Mouse (Mus musculus): ENCODE results near the gene Ccdc106.
"Not testable (repeated sequence)": the region's sequence is repeated elsewhere in the genome, so short reads cannot be mapped to it uniquely, and the experiment has no call there.

The Ccdc106 gene

GRCm38 (mm10) chr7:5051193-5052192, 31.1 kb downstream of the Ccdc106 start, which contains the start of gene Zfp580:
Gene Zfp580 (plus strand): TSS chr7:5051538.
- peak; percentile 56 for DNase-seq (ENCODE audit: low read depth, low spot score)

DNA sequence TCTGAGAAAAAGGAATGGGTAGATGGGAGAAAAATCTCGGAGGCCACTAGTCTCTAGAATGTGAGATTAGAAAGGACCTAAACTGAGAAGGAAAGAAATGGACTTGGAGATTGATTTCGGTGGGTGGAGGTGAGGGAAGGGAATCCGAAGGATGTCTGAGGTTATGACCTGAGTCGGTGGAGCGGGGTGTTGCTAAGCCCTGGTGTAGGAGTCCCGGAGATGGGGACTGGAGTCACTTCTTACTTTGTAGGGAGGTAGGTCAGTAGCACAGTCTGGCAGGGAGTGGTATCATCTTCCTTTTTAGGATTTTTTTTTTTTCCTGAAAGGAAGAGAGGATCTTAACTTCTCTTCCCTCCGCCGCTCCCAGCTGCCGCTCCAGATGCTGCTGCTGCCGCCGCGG, 32.1 kb downstream of the Ccdc106 start:
- no peak for DNase-seq (ENCODE audit: low read depth, low spot score)

DNA sequence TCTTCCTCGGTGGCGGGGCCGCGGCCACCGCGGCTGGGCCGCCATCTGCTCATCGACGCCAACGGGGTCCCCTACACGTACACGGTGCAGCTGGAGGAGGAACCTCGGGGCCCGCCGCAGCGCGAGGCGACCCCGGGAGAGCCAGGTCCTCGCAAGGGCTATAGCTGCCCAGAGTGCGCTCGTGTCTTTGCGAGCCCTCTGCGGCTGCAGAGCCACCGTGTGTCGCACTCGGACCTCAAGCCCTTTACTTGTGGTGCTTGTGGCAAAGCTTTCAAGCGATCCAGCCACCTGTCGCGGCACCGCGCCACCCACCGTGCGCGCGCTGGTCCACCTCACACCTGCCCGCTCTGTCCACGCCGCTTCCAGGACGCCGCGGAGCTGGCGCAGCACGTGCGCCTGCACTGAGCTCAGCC, 32.6 kb downstream of the Ccdc106 start:
- no peak for DNase-seq (ENCODE audit: low read depth, low spot score)

GRCm38 (mm10) chr7:5053456-5054179, 33.3 kb downstream of the Ccdc106 start:
- no peak for DNase-seq (ENCODE audit: low read depth, low spot score)

- DNase-seq (ENCODE audit: low read depth, low spot score) = no peak
Measured at GRCm38 (mm10) chr7:5056651-5057263, 36.4 kb downstream of the Ccdc106 start.

DNA sequence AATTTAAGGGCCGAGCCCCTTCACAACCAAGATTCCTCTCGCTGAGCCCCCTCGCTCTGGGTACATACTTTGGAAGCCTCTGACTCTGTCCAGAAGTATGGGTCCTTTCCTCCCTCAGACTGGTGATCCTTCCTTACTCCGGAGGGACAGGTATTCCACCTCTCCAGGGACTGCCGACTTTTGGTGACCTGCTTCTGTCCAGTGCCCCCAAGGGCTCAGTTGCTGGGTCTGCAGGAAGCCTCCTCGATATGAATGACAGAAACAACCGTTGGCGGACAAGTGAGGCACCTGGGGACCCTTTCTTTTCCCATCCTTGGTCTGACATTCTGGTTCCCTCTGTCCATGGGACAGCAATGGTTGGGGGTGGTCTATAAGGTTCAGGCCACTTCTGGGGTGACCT, 37.0 kb downstream of the Ccdc106 start:
- DNase-seq (ENCODE audit: low read depth, low spot score) = no peak

- DNase-seq (ENCODE audit: low read depth, low spot score) = no peak
Measured at GRCm38 (mm10) chr7:5057804-5058203, 37.5 kb downstream of the Ccdc106 start.

GRCm38 (mm10) chr7:5058631-5059030, 38.3 kb downstream of the Ccdc106 start:
- DNase-seq (ENCODE audit: low read depth, low spot score) = no peak

- DNase-seq (ENCODE audit: low read depth, low spot score) = no peak
Measured at GRCm38 (mm10) chr7:5059421-5059820, 39.1 kb downstream of the Ccdc106 start.

DNA sequence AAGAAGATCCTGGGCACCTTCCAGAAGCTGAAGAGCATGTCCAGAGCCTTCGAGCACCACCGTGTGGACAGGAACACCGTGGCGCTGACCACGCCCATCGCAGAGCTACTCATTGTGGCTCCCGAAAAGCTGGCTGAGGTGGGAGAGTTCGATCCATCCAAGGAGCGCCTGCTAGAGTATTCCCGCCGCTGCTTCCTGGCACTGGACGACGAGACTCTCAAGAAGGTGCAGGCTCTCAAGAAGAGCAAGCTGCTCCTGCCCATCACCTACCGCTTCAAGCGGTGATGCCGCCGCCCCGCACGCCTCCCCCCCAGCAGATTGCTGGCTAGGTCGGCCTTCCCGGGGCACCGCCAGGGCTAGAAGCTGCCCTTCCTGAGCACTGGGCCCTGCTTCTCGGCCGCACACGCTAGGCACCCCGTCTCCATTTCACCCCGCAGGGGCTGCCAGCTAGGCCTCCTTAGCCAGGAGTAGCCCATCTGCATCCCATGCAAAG, 39.9 kb downstream of the Ccdc106 start:
- peak; percentile 67 for DNase-seq (ENCODE audit: low read depth, low spot score)

- DNase-seq (ENCODE audit: low read depth, low spot score) = peak; percentile 97
Measured at GRCm38 (mm10) chr7:5060944-5061773, 40.8 kb downstream of the Ccdc106 start.

- DNase-seq (ENCODE audit: low read depth, low spot score) = peak; percentile 84
Measured at GRCm38 (mm10) chr7:5061774-5062359, 41.5 kb downstream of the Ccdc106 start, which contains the start of gene U2af2. Gene U2af2 (plus strand): TSS chr7:5062143.

DNA sequence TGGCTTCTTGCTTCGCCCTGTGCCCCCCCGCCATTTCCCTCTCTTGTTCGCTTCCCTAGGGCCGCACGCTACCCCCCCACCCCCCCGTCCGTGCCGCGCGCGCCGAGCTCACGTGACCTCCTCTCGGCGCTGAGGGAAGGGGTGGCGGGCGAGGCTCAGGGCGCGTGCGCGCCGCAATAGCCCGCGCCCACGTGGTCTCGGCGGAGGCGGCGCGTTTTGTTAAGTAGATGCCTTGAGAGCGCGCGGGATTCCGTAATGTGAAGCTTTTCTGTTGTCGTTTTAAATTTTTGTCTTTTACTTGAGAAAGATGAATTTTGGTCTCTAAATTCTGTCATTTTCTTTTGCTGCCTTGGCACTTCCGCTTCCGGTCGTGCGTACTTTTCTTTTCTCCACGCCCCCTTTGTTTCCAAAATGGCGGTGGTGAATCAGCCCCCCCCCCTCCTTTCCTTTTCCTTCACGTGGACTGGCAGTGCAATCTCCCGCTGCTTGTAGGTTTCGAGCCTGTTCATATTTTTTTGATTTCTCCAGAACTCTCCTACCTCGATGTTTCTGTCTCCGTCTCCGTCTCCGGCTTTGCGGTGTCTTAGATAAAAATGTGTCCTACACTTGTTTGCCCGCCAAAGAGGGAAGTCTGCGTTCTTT, 42.1 kb downstream of the Ccdc106 start:
- peak; percentile 64 for DNase-seq (ENCODE audit: low read depth, low spot score)

DNA sequence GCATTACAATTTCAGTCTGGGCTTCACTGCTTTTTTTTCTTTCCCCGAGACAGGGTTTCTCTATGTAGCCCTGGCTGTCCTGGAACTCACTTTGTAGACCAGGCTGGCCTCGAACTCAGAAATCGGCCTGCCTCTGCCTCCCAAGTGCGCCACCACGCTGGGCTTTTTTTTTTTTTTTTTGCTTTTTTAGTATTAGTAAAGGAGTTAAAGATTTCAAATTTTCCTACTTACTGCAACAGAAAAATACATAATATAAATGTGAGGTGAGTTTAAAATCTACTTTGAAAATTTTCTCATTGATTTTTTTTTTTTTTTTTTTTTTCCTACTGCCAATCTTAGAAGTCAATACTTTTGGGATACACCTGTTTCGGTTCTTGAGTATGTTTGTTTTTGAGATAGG, 44.5 kb downstream of the Ccdc106 start:
- DNase-seq (ENCODE audit: low read depth, low spot score) = no peak

GRCm38 (mm10) chr7:5073586-5073985, 53.2 kb downstream of the Ccdc106 start:
- DNase-seq (ENCODE audit: low read depth, low spot score) = no peak

DNA sequence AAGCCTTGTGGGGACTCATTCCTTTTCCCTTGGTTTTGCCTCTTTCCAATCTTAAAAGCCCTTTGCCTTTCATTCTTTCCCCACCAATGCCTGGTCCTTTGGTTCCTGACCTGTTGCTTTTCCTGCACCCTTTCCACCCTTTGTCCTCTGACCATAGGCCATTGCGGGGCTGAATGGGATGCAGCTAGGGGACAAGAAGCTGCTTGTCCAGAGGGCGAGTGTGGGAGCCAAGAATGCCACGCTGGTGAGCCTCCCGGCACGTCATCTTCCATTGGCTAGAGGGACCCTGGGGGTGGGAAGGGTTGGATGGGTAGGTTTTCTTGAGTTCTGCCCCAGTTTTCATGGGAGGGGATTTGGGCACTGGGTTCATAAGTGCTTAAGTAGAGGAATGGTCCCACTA, 54.6 kb downstream of the Ccdc106 start:
- no peak for DNase-seq (ENCODE audit: low read depth, low spot score)

DNA sequence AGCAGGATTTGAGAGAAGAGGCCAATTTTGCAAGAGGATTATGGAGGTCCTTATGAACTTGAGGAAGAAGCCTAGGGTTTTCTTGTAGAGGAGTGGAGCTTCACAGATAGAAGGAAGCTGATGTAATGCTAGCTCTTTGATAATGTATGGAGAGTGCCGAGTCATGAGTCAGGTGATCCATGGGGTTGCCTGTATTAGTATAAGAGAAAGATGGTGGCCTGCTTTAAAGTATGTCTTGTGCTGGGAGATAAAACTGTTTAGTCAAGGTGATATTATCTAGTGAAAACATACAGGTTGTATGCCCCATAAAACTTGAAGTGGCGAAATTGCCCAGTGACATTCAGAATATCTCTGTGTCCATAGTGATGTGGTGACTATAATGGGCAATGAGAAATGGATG, 56.6 kb downstream of the Ccdc106 start:
- no peak for DNase-seq (ENCODE audit: low read depth, low spot score)

DNA sequence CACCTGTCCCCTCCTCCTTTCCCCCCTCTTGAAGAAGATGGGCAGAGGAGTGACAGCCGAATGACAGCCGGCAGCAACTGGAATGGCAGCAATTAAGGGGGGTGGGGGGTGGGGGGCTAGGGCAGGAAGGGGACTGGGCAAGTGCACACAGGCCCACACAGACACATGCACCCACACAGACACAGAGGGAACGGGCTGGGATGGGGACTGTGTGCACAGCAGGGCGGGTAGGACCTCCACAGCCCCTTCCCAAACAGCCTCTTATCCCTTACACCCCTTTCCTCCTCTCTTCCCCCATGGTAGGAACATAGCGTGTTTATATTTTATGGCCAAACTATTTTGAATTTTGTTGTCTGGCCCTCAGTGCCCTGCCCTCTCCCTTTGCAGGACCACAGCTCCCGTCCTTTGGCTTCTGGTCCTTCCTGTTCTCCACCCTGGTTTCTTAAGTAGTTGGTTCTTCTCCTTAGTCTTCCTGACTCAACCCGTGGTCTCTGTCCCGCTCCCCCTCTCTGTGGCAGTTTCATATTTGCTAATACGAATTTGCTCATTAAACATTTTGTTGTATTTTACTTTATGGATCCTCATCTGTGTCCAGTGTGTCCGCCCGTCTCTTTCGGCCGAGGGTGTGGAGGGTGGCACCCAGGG, 59.1 kb downstream of the Ccdc106 start:
- not testable (repeated sequence) for DNase-seq (ENCODE audit: low read depth, low spot score)

GRCm38 (mm10) chr7:5080010-5080751, 59.8 kb downstream of the Ccdc106 start, which contains the start of gene Epn1:
Gene Epn1 (plus strand): TSS chr7:5080235.
- DNase-seq (ENCODE audit: low read depth, low spot score) = peak; percentile 93
